Mouse (Mus musculus) cerebellum, postnatal 14 days (tissue): ENCODE results near the gene 4933417A18Rik.
"Not testable (repeated sequence)": the region's sequence is repeated elsewhere in the genome, so short reads cannot be mapped to it uniquely, and the experiment has no call there.

Experiments used
- DNase-seq, 2 experiments: peaks; one replicate each; pipeline ENCODE4 v3.0.0; 2021; ENCODE audit warnings: mixed read lengths in 2 of 2

4933417A18Rik gene

DNA sequence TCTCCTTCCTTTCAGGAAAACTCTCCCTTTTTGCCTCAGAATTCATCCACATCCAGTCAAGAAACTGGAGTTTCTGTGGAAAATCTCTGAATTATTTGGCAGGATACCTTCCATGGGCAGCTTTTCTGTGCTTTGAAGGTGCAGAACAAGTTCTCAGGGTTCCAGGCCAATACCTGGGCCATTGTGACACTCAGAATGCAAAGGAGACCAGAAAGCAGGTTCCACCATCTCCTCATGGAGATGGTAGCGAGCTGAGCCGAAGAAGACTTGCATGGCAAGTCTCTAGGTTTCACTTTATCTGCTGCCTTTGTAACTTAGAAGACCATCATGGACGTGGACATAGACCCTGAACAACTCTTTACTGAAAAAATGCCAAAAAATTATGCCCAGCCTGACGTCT is at the start of gene 4933417A18Rik, which contains the start of gene Fam217a:
Gene 4933417A18Rik (plus strand): TSS at position 200 of the 400 bp plus-strand sequence.
Gene Fam217a (minus strand): TSS at position 101 of the 400 bp plus-strand sequence.
- no peak for DNase-seq

- peak; percentile 43 to 44 for DNase-seq
These were observed 49.5 kb upstream of the 4933417A18Rik start for GRCm38 (mm10) chr13:34874736-34875135.

DNA sequence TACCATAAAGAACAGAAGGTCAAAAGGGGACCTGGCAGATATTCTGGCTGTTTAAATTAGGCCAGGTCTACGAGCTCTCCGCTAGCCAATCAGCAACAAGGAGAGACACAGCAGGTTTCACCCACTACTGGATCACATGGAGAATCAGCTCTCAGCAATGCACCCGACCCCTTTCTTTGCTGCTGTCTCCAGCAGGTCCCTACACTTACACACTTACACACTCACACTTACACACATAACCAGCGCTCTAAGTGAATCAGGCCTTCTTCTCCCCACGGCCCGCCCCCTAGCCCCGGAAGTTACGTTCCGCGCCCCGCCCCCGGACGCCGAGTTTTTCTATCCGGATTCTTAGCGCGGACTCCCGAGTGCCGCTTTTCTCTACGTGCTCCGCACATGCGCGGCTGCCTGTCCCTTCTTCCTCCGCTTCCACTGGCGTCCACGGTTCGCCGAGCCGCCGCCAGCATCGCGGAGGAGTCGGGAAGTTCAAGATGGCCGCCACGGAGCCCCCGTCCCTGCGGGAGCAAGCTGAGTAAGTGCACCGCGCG is 49.0 kb upstream of the 4933417A18Rik start, which contains the start of gene Prpf4b:
Gene Prpf4b (plus strand): TSS at position 137 of the 545 bp plus-strand sequence.
- DNase-seq, result peak; percentile 96

DNA sequence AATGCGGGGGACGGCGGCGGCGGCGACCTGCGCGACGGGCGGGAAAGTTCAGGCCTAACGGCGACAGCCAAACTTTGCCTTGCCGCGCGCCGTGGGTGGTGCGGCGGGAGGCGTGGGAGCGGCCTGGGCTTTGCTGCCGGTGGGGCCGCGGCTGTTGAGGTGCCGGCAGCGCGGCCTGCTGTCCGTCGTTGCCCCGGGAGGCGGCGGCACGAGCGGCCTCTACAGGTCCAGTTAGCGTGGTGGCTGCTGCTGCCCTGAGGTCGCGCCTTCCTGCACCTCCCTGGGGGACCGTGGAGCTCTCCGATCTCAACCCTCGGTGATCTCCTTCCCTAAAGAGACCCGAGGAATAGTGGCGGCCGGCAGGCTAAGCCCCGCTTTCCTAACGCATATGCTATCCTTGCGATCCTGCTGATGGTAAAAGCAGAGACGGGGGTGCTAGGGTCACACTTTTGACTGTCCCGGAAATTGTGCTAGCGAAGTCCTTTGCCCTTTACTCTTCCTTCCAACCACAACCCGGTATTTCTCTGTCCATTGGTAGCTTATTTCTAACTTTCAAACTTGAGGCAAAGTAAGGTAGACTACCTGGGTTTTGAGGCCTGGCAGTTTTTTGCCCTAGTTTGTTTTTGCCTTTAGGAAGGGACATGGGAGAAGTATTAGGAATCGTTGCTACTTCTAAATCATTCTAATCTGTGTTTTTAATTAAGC is 48.3 kb upstream of the 4933417A18Rik start:
- DNase-seq, result no peak

DNA sequence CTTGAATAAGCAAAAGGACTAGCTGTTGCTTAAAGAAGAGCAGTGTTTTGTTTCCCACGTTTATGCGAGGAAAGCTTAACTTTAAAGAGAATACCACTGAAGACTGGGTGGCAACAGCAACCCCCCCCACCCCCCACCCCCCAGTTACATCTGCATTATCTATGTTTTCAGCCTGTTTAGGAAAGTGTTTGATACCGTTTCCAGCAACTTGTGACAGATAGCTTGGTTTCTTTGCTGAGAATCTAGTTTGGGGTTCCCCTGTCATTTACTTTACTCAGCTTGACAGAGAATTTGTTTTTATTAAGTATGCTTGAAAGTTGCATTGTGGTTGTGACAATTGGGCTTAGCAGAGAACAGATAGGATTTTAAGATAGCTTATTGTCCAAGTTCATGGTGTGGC is 47.7 kb upstream of the 4933417A18Rik start:
- no peak for DNase-seq

DNA sequence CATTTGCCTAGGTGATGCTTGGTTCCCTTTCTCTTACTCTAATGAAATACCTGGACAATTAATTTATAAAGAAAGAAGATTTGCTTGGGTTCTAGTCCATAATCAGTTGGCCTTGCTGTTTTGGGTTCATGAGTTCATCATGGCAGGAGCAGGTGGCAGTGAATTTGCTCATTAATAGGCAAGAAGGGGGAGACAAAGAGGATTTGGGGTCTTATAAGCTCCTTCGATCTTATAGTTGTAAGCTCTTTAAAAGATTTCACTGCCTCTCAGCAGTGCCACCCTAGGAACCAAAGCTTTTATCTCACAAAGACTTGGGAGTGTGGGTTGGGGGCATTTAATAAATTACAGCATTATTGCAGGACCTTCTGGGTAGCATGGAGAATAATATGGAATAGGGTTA is 31.3 kb upstream of the 4933417A18Rik start:
- DNase-seq, result no peak

DNA sequence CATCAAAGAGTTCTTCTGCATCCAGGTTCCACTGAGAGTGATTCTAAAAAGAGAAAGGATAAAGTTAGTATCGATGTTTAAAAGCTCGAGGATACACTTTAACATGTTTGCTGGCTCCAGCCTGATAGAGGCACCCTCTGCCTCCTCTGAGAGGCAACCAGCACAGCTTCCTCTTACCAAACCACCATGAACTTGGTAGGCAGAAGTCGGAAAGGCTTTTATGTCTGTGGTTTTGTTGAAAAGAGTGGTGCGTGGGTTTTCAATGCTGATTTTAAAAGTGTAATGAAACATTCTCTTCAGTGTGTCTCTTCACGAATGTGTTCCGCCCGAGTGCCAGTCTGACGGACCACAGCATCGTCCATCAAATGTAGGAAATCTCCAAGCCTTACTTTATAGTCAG is 9.6 kb upstream of the 4933417A18Rik start:
- DNase-seq, result no peak

- DNase-seq, result peak; percentile 7 to 25
These were observed 7.6 kb upstream of the 4933417A18Rik start for GRCm38 (mm10) chr13:34916520-34917167.

DNA sequence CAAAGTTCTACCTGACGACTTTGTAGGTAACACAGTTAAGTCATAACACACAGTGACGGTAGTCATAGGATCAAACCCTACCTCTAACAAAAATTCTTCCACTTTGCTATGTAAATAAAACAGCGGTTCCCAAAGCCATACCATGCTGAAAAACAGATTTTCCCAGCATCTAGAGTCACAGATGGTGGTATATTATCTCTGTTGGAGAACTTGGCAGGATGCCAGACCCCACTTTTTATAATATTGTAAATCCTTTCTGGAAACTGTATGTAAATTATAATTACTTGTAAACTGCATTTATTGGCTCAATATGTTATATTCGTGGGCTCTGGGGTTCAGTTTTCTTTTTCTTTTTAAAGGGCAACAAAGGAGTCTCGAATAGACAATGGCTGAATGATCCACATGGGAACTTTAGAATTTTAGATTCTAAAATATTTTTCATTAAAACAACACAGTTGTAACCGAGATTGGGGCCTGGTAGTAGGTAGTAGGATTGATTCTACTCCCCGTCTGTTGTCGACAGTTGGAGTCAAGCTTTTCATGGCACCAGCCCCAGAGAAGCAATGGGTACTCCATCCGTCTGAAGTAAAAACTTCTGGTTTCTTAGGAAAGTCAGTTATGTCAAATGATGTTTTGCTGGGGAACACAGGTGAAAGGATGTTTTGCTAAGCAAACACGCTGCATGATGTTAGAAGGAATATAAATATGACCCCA is 10.9 kb downstream of the 4933417A18Rik start:
- peak in 1 of 2 experiments; percentile 4 for DNase-seq

DNA sequence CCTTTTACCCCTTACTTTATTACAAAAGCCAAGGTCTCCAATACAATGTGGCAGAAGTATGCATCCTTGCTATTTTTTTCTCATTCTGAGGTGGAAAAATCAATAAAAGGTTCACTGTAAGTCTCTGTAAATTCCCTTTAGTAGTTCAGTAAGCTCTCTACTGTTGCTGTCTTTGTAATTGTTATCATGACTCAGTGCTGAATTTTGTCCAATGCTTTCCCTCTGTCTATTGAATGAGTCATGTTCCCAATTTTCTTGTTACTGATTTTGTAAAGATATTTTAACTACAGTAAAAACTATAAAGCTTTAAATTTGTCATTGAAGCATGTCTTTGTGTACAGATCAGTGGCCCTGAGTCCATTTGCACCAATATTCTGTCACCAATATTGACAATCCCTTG is 18.2 kb downstream of the 4933417A18Rik start:
- no peak for DNase-seq

DNA sequence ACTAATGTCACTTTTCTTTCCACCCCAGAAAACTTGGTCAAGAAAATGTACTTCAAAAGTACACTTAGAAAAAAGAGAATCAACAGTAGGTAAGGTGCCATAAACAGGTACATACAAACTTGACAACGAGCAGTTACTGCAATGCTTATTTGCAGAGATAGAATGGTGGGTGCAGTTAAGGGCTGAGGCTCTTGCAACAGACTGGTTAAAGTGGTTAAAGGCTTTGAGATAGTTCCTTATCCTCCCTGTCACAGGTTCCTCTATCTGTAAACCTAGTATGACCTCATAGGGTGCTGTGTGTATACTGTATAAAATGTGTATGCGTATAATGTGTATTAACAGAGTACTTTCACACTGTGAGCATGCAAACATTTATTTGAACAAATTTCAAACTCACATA is 27.2 kb downstream of the 4933417A18Rik start:
- not testable (repeated sequence) for DNase-seq

DNA sequence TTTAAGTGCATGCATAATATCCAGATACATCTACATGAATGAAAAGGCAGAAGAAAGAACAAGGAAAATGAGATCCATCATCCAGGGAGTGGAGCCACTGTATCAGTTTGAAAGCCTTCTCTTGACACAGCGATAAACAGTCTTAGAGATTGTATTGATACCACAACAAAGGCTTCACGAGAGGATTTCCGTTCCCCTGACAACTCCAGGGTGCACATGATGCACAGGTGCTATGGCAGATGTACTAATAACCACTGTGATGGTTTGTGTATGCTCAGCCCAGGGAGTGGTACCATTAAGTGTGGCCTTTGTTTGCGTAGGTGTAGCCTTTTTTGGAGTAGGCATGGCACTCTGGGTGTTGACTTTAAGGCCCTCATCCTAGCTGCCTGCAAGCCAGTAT is 32.7 kb downstream of the 4933417A18Rik start:
- DNase-seq, result no peak

DNA sequence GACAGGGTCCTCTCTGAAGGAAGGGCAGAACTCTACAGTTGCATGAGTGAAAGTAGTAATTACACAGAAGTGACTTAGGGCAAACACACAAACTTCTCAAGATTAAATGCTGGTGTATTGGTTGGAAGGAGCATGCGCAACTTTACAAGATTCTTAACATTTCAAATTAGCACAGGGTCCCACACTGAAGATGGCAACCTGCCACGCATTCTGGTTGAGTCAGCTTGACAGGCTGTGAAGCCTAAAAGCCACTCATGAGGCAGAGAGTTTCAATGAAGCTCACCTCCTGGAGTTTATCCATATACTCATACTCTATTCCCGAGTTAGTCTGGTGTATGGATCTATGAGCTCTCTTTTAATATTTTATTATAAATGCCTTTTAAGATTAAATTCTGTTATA is 33.9 kb downstream of the 4933417A18Rik start:
- not testable (repeated sequence) for DNase-seq

- no peak for DNase-seq
These were observed 37.0 kb downstream of the 4933417A18Rik start for GRCm38 (mm10) chr13:34960996-34961770.

DNA sequence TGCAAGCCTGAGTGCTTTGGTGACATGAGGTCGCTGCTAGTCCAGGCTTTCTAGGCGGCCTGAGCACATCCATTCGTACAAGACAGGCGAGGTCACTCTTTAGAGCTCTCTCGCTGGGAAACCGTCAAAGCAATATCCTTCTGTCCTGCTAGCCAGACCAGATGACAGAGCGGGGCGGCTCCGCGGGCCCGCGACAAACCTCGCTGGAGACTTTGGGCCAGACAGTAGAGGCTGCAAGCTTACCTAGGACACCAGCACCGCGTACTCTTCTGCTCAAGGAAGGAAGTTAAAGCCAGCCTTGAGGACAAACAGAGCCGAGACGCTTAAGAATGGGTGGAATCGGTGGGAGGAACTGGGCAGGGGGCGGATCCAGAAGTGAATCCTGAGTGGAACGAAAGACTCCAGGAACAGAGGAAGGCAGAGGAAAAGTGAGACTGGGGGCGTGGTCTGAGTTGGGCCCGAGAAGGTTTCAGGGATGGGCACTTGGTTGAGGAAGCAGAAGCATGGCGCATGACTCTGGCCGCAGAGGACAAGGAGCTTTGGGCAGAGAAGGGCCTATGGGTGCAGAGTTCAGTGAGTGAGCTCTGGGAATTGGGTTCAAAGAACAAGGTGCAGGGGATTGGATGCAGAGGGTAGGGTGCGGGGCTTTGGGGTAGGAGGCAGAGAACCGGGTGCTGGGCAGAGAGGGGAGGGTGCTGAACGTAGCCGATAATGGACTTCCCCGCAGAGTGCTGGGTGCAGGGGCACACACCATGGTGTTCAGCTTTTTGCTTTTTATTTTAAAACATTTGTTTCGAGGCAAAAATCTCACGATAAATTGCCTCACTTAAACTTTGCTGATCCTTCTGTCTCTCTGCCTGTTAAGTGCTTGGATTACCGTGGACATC is 39.5 kb downstream of the 4933417A18Rik start, which contains the start of gene Eci3:
Gene Eci3 (minus strand): TSS at position 300 of the 887 bp plus-strand sequence.
- DNase-seq, result peak; percentile 5 to 9

DNA sequence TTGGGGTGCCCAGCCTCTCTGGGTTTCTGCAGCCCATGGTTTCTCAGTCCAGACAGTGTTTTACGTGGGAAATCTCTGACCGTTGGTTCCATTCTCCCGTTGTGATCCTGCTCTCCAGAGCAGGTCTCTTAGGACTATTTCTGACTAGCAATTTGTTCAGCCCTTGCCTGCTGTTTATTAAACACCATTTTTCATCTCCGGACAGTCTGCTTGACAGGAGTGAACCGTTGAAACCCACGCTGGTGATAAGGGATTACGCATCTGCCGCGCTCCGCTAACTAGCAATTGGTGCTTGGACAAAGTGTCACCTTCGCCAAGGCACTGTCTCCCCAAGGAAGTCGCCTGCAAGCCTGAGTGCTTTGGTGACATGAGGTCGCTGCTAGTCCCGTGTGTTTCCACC is 40.2 kb downstream of the 4933417A18Rik start:
- peak; percentile 6 to 8 for DNase-seq

GRCm38 (mm10) chr13:34964866-34965265 is 40.7 kb downstream of the 4933417A18Rik start:
- no peak for DNase-seq

DNA sequence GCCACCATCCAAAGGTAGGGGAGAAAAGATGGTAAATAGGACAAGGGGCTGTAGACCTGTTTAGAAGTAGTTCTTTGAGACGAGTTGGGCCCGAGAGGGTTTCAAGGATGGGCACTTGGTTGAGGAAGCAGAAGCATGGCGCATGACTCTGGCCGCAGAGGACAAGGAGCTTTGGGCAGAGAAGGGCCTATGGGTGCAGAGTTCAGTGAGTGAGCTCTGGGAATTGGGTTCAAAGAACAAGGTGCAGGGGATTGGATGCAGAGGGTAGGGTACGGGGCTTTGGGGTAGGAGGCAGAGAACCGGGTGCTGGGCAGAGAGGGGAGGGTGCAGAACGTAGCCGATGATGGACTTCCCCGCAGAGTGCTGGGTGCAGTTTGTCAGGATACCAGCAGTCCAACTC is 41.4 kb downstream of the 4933417A18Rik start:
- DNase-seq, result not testable (repeated sequence)

- DNase-seq, result not testable (repeated sequence)
These were observed 48.2 kb downstream of the 4933417A18Rik start for GRCm38 (mm10) chr13:34972456-34972855.

GRCm38 (mm10) chr13:34973149-34973548 is 48.9 kb downstream of the 4933417A18Rik start:
- DNase-seq, result peak in 1 of 2 experiments; percentile 14

DNA sequence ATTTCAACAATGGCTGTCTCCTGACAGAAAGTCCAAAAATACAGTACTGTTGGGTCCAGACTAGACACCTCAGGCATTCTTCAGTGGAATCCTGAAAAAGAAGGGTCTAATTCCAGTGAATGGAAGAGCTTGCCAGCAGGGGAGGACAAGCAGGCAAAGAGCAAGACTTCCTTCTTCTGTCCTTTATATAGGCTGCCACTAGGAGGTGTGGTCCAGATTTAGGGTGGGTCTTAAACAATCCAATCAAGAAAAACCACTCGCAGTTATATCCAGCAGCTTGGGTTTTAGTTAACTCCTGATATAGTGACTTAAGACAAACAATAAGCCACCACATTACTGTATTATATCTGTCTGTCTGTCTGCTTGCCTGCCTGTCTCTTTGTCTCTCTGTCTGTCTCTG is 49.6 kb downstream of the 4933417A18Rik start:
- no peak for DNase-seq
